ENCODE assay signal across 26 mouse cellular contexts in genomic region chr7:47163203-47163602, GRCm38 (mm10). TPM values are rescaled to one million over a fixed set of nuclear protein-coding genes. Genes with fewer than 3 reads are reported as not detected.
"Had no signal": no experiment of that assay in that cellular context is flagged by ENCODE, and none has a peak within 500 bp of the region (broad histone marks: within the 10 kb centered on the region; RNA-seq: fewer than 3 reads in every experiment).

No protein-coding gene starts in this region.

- H3K27ac ChIP-seq: left cerebral cortex, adult 2 months; limb, embryonic 10.5 days; liver, embryonic 15.5 days; lung, embryonic 15.5 days; macrophage; midbrain, embryonic 12.5 days; neural tube, embryonic 12.5 days; stomach, embryonic 15.5 days had no signal

- H3K4me1 ChIP-seq: limb, embryonic 10.5 days; liver, embryonic 15.5 days; lung, embryonic 15.5 days; megakaryocyte, embryonic 14.5 days; midbrain, embryonic 12.5 days; neural tube, embryonic 12.5 days; stomach, embryonic 15.5 days had no signal

- DNase-seq: kidney, adult 8-10 months; kidney, postnatal 25 days; retina, postnatal 1 day; right cerebral cortex, postnatal 4 days; spleen, adult 18-20 months; thymus, adult 2 months; thymus, postnatal 25 days had no signal

- H3K4me2 ChIP-seq: liver, embryonic 11.5 days; liver, embryonic 15.5 days; lung, embryonic 15.5 days; midbrain, embryonic 12.5 days; neural tube, embryonic 12.5 days; stomach, embryonic 15.5 days had no signal

- H3K27me3 ChIP-seq: liver, embryonic 15.5 days; lung, embryonic 15.5 days; midbrain, embryonic 12.5 days; neural tube, embryonic 12.5 days; stomach, embryonic 15.5 days had no signal

- H3K4me3 ChIP-seq: left cerebral cortex, adult 2 months; limb, embryonic 10.5 days; liver, embryonic 15.5 days; lung, embryonic 15.5 days; megakaryocyte, embryonic 14.5 days; midbrain, embryonic 12.5 days; neural tube, embryonic 12.5 days; stomach, embryonic 15.5 days had no signal

- H3K36me3 ChIP-seq: limb, embryonic 10.5 days; liver, embryonic 15.5 days; lung, embryonic 15.5 days; midbrain, embryonic 12.5 days; neural tube, embryonic 12.5 days; stomach, embryonic 15.5 days had no signal

- ATAC-seq: intestine, embryonic 16.5 days; midbrain, embryonic 16.5 days had no signal

- H3K9me3 ChIP-seq: limb, embryonic 10.5 days; liver, embryonic 15.5 days; lung, embryonic 15.5 days; megakaryocyte, embryonic 14.5 days; midbrain, embryonic 12.5 days; neural tube, embryonic 12.5 days; stomach, embryonic 15.5 days had no signal

- H3K9ac ChIP-seq: liver, embryonic 15.5 days; lung, embryonic 15.5 days; midbrain, embryonic 12.5 days; neural tube, embryonic 12.5 days; stomach, embryonic 15.5 days had no signal

RNA-seq across cellular contexts. Expression of gene Ptpn5, which starts 29.7 kb away (rescaled TPM):
- polyA plus RNA-seq: liver, embryonic 15.5 days; macrophage had no signal

RNA-seq across cellular contexts. Expression of gene Mrgpra6, which starts 41.5 kb away (rescaled TPM):
- total RNA-seq: layer of hippocampus, adult 8-10 months; layer of hippocampus, postnatal 25 days; left cerebral cortex, adult 2 months; left cerebral cortex, postnatal 14 days had no signal
- polyA plus RNA-seq: intestine, embryonic 16.5 days; kidney, embryonic 16.5 days; limb, embryonic 10.5 days; limb, embryonic 14.5 days; liver, embryonic 11.5 days; liver, embryonic 15.5 days; lung, embryonic 15.5 days; macrophage; midbrain, embryonic 12.5 days; midbrain, embryonic 16.5 days; neural tube, embryonic 12.5 days; stomach, embryonic 15.5 days; testis, adult 2 months; thymus, adult 2 months; urinary bladder, adult 2 months had no signal
